Mouse (Mus musculus): ENCODE measurements around the gene Sorl1. TPM values are rescaled to one million over a fixed set of nuclear protein-coding genes. Genes with fewer than 3 reads are reported as not detected.

The Sorl1 gene
- polyA plus RNA-seq (2012; rRNA removed) = 2.7 and 3.8 TPM in 2 replicates

DNA sequence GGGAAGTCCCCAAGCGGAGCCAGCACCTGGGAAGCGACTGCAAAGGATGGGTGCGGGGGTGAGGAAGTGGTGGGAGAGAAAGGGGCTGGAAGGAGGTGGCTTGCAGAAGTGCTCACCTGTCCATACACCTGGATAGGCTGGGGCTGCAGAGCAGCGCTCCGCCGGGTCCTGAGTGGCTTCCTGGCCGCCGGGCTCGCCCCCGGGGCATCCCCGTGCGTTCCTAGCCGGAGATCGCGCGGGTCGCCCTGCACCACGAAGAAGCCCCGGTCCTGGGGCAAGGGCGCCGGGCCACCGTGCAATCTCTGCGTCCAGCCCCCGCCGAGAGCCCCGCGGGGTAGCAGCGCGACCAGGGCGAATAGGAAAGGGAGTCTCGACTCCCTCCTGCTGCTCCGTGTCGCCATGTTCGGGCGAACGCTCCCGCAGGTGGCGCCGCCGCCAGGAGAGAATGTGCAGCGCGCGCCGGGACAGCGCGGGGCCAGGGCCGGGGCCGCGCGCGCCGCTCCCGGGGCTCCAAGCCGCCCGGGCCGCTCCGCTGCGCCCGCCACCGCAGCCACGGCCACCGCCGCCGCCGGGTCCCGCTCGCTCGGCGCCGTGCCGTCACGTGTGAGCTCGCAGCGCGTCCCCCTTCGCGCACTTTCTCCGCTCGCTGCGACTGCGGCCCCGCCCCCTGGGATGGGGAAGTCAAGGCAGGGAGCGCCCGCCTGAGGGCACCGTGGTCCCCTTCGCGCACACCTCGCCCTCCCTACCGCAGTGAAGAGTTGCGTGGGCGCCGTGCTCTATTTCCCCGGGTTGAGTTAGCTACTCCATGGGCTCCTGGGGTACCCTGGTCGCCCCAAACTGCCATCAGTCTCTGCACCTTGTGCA is at the start of gene Sorl1:
TSS of gene Sorl1 (minus strand) at position 585 of the 864 bp plus-strand sequence.

Other genes with a start within 250 kb of the Sorl1 start
- 103 and 184 TPM in 2 replicates for gene Sc5d, start 140.0 kb upstream of the Sorl1 start, polyA plus RNA-seq (2012; rRNA removed)